8 mouse cellular contexts compared by ENCODE assay signal in genomic region chr11:20332561-20333514, GRCm38 (mm10). TPM values are rescaled to one million over a fixed set of nuclear protein-coding genes. Genes with fewer than 3 reads are reported as not detected.
DNase-seq lines count a peak whose midpoint lies in the region; ATAC-seq and TF ChIP-seq lines count a peak whose summit lies in the region.

TSS of gene Slc1a4 (minus strand) at chr11:20332713.

- H3K27ac ChIP-seq in hindbrain, embryonic 10.5 days: peak within 1 kb of the TSS; percentile 94
- peak within 1 kb of the TSS; percentile 89 for H3K27ac ChIP-seq in lung, postnatal 0 days (ENCODE audit: low read length)

- peak within 1 kb of the TSS; percentile 97 for H3K4me2 ChIP-seq in lung, postnatal 0 days (replicated peaks; ENCODE audit: low read depth, low read length)

- peak within 1 kb of the TSS; percentile 60 for H3K9ac ChIP-seq in lung, postnatal 0 days (replicated peaks; ENCODE audit: low read depth)

- DNase-seq in MN1 (ENCODE audit: low spot score): peak; percentile 100
- DNase-seq in cerebellum, adult 9-10 months: peak; percentile 95
- peak; percentile 98 for DNase-seq in hindbrain, embryonic 10.5 days (ENCODE audit: low spot score)
- DNase-seq in layer of hippocampus, adult 9-11 months: peak; percentile 96
- peak; percentile 99 for DNase-seq in lung, postnatal 0 days (ENCODE audit: low spot score)
- DNase-seq in ovary, postnatal 14 days (ENCODE audit: low spot score): peak; percentile 80
- peak; percentile 93 for DNase-seq in thymus, postnatal 14 days

- H3K36me3 ChIP-seq in hindbrain, embryonic 10.5 days: no peaks in the 10 kb centered on the region
- H3K36me3 ChIP-seq in lung, postnatal 0 days (ENCODE audit: insufficient read depth, low read length): no peaks in the 10 kb centered on the region

- ATAC-seq in frontal cortex, adult (ENCODE audit: low TSS enrichment): peak; percentile 94
- ATAC-seq in lung, postnatal 0 days: peak; percentile 98

- H3K27me3 ChIP-seq in hindbrain, embryonic 10.5 days (ENCODE audit: insufficient read depth, poor library complexity, severe bottlenecking): no peaks in the 10 kb centered on the region
- H3K27me3 ChIP-seq in lung, postnatal 0 days (replicated peaks; ENCODE audit: insufficient read depth, low read length): no peaks in the 10 kb centered on the region

- under 1% methylated on average over 48 of the region's 48 CpGs for WGBS in hindbrain, embryonic 10.5 days
- under 1% methylated on average over 48 of the region's 48 CpGs for WGBS in lung, postnatal 0 days

- peak within 1 kb of the TSS; percentile 68 for H3K4me3 ChIP-seq in hindbrain, embryonic 10.5 days
- peak within 1 kb of the TSS; percentile 67 for H3K4me3 ChIP-seq in lung, postnatal 0 days (ENCODE audit: low read depth, low read length)

- no peaks in the 10 kb centered on the region for H3K9me3 ChIP-seq in hindbrain, embryonic 10.5 days
- no peaks in the 10 kb centered on the region for H3K9me3 ChIP-seq in lung, postnatal 0 days (ENCODE audit: low read length)

- peaks cover 40% of the 10 kb centered on the region for H3K4me1 ChIP-seq in hindbrain, embryonic 10.5 days (replicated peaks)
- peaks cover 4% of the 10 kb centered on the region; the same call in 1 of the 2 replicates for H3K4me1 ChIP-seq in lung, postnatal 0 days (ENCODE audit: insufficient read depth, low read depth, low read length)

- peak; percentile 46; the same call in 1 of the 2 replicates for TF ChIP-seq EP300 in lung, postnatal 0 days (IDR thresholded peaks at IDR 0.05)

- peak; percentile 89 for TF ChIP-seq CTCF in lung, postnatal 0 days (IDR thresholded peaks at IDR 0.05)

RNA-seq across cellular contexts. Expression of gene Slc1a4, which starts in this region (rescaled TPM):
- polyA plus RNA-seq in hindbrain, embryonic 10.5 days (2016; fragmentation: Nextera tagmentation; extraction: Ambion mirVana): 15.3 and 15.7 TPM in 2 replicates
- polyA plus RNA-seq in lung, postnatal 0 days (2015; fragmentation: Nextera tagmentation; extraction: Ambion mirVana): 17.5 and 17.7 TPM in 2 replicates

Comparison
In these comparisons a context has a peak if more than half of its experiments do, and no peak if none do; other contexts are left out.
1. Peak in every context shown above with its lines: DNase-seq, ATAC-seq, H3K4me3 ChIP-seq and H3K27ac ChIP-seq.